8 mouse cellular contexts compared by ENCODE assay signal in the genomic region with DNA sequence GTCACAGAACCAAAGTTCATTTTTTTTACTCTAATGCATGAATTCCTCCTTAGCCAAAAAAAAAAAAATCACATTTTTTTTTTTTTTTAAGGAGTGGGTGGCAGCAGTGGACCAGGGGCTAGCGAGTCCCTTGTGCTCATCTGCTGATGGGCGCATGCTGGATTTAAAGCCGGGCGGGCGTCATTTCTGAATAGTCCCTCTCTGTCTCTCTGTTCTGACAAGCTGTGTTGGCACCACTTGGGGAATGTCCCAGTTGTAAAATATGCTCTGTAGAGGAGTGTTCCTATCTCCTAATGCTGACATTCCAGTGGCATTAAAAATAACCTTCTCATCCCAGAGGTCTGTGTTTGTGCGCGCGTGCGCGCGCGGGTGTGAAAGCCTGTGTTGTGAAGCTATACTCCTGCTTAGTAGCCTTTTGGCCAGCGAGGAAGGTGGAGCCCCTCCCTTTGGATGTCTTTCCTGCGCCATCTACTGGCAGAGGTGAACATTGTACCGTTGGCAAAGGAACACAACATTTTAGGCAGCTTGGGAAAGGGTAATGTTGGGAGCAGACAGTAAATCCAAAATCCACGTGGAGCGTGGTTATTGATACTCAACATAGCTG. TPM values are rescaled to one million over a fixed set of nuclear protein-coding genes. Genes with fewer than 3 reads are reported as not detected.
DNase-seq lines count a peak whose midpoint lies in the region; ATAC-seq and TF ChIP-seq lines count a peak whose summit lies in the region.

No protein-coding gene starts in this region.

- peaks cover 17% of the 10 kb centered on the region; the same call in 1 of the 2 replicates for H3K27me3 ChIP-seq in G1E (ENCODE audit: insufficient read depth, low read length)
- peaks cover 6% of the 10 kb centered on the region; the same call in 1 of the 2 replicates for H3K27me3 ChIP-seq in forebrain, embryonic 16.5 days (replicated peaks; ENCODE audit: control insufficient read depth, insufficient read depth, low read length)
- H3K27me3 ChIP-seq in lung, embryonic 14.5 days (ENCODE audit: insufficient read depth, low read length): no peaks in the 10 kb centered on the region

- no peaks in the 10 kb centered on the region for H3K36me3 ChIP-seq in G1E (replicated peaks)
- no peaks in the 10 kb centered on the region for H3K36me3 ChIP-seq in forebrain, embryonic 16.5 days (ENCODE audit: control insufficient read depth, insufficient read depth)
- no peaks in the 10 kb centered on the region for H3K36me3 ChIP-seq in lung, embryonic 14.5 days (ENCODE audit: insufficient read depth)

- H3K9me3 ChIP-seq in G1E (replicated peaks): no peaks in the 10 kb centered on the region
- no peaks in the 10 kb centered on the region for H3K9me3 ChIP-seq in forebrain, embryonic 16.5 days (ENCODE audit: control insufficient read depth, low read length)
- H3K9me3 ChIP-seq in lung, embryonic 14.5 days (ENCODE audit: low read depth, low read length): no peaks in the 10 kb centered on the region

- H3K9ac ChIP-seq in forebrain, embryonic 16.5 days (replicated peaks; ENCODE audit: low read depth, low read length): no peak overlapping the region
- H3K9ac ChIP-seq in lung, embryonic 14.5 days: no peak overlapping the region

- H3K4me1 ChIP-seq in G1E (ENCODE audit: insufficient read depth, low read depth, low read length): peaks cover 8% of the 10 kb centered on the region; the same call in 1 of the 2 replicates
- H3K4me1 ChIP-seq in forebrain, embryonic 16.5 days (replicated peaks; ENCODE audit: control insufficient read depth, insufficient read depth, low read length): 0 out of 2 replicates have a peak, but pooled peaks cover 2% of the 10 kb centered on the region
- no peaks in the 10 kb centered on the region for H3K4me1 ChIP-seq in lung, embryonic 14.5 days (ENCODE audit: insufficient read depth)
- no peaks in the 10 kb centered on the region for H3K4me1 ChIP-seq in olfactory bulb, adult 2 months (ENCODE audit: control insufficient read depth, insufficient read depth, low read length)

- 19% methylated on average over 17 of the region's 17 CpGs for WGBS in forebrain, embryonic 16.5 days
- 24% methylated on average over 17 of the region's 17 CpGs for WGBS in lung, embryonic 14.5 days
- 17% methylated on average over 17 of the region's 17 CpGs for WGBS in olfactory bulb, adult 2 months

- peak; percentile 67; the same call in 1 of the 2 replicates for ATAC-seq in G1E (ENCODE audit: extremely low read depth, insufficient number of reproducible peaks, low FRiP score, poor library complexity, severe bottlenecking)
- peak; percentile 68 for ATAC-seq in forebrain, embryonic 16.5 days
- ATAC-seq in hematopoietic stem cell, adult 5-6 weeks (replicated peaks in 1 of 2; ENCODE audit: insufficient read depth in 1 of 2, low FRiP score in 2 of 2, low TSS enrichment in 1 of 2, low read depth in 1 of 2, poor library complexity in 2 of 2, severe bottlenecking in 2 of 2): peak; percentile 81 to 88
- peak; percentile 55; the same call in 1 of the 2 replicates for ATAC-seq in lung, embryonic 14.5 days (ENCODE audit: insufficient read depth)

- peak; percentile 18 for DNase-seq in G1E (ENCODE audit: low spot score)
- DNase-seq in cerebellum, adult 11-12 months: peak; percentile 40
- DNase-seq in layer of hippocampus, adult 8-10 months (ENCODE audit: low spot score in 2 of 2): peak; percentile 57 to 66
- DNase-seq in lung, embryonic 14.5 days: peak; percentile 84
- DNase-seq in thymus, postnatal 0 days (ENCODE audit: low spot score): peak; percentile 52

- H3K4me2 ChIP-seq in forebrain, embryonic 16.5 days (ENCODE audit: low read length): peak overlapping the region; percentile 45
- peak overlapping the region; percentile 38; the same call in 1 of the 2 replicates for H3K4me2 ChIP-seq in lung, embryonic 14.5 days

- no peak overlapping the region for H3K27ac ChIP-seq in forebrain, embryonic 16.5 days (ENCODE audit: low read length)
- H3K27ac ChIP-seq in lung, embryonic 14.5 days (ENCODE audit: low read depth): no peak overlapping the region
- H3K27ac ChIP-seq in olfactory bulb, adult 2 months (ENCODE audit: insufficient read depth, low read depth, low read length): no peak overlapping the region

- peak; percentile 66 for TF ChIP-seq CTCF in G1E (IDR thresholded peaks at IDR 0.05; ENCODE audit: low read depth, low read length)
- TF ChIP-seq CTCF in lung, embryonic 14.5 days (IDR thresholded peaks at IDR 0.05; ENCODE audit: low read depth): peak; percentile 92
- TF ChIP-seq CTCF in olfactory bulb, adult 2 months (IDR thresholded peaks at IDR 0.05; ENCODE audit: insufficient read depth, low read depth, low read length): peak; percentile 62

- TF ChIP-seq POLR2A in olfactory bulb, adult 2 months (IDR thresholded peaks at IDR 0.05; ENCODE audit: insufficient read depth, low read depth, low read length): no peak

- no peak overlapping the region for H3K4me3 ChIP-seq in G1E (ENCODE audit: low read depth, low read length)
- H3K4me3 ChIP-seq in forebrain, embryonic 16.5 days (replicated peaks; ENCODE audit: low read length): peak overlapping the region; percentile 17; the same call in 1 of the 2 replicates
- H3K4me3 ChIP-seq in lung, embryonic 14.5 days (ENCODE audit: low read depth, low read length): no peak overlapping the region
- no peak overlapping the region for H3K4me3 ChIP-seq in olfactory bulb, adult 2 months (ENCODE audit: insufficient read depth, low read depth, low read length)

RNA-seq across cellular contexts. Expression of gene Mfsd1, which starts 14.4 kb away (rescaled TPM):
- 29.5 and 30.1 TPM in 2 replicates for total RNA-seq in G1E (2014; fragmentation: Nextera tagmentation)
- total RNA-seq in G1E (2017): 188 and 206 TPM in 2 replicates
- polyA plus RNA-seq in G1E (2012): 24.0 and 25.6 TPM in 2 replicates
- 35.5 and 45.2 TPM in 2 replicates for polyA plus RNA-seq in forebrain, embryonic 16.5 days (2015; fragmentation: Nextera tagmentation; extraction: Ambion mirVana)
- total RNA-seq in hematopoietic stem cell, adult 5-6 weeks (2017): 113 and 120 TPM in 2 replicates
- 10 to 100 TPM; 38.6 to 63.2 (median 46.6) TPM for total RNA-seq in layer of hippocampus, adult 8-10 months (2022)
- polyA plus RNA-seq in lung, embryonic 14.5 days (2014; fragmentation: Nextera tagmentation; extraction: Ambion mirVana): 54.4 and 54.8 TPM in 2 replicates
- polyA plus RNA-seq in olfactory bulb, adult 2 months (2012; ENCODE audit: insufficient read depth, insufficient read length, low replicate concordance, missing spikeins): not detected in 2 replicates
- 33.6 and 34.5 TPM in 2 replicates for polyA plus RNA-seq in thymus, postnatal 0 days (2015; fragmentation: Nextera tagmentation; extraction: Ambion mirVana)

RNA-seq across cellular contexts. Expression of gene Rarres1, which starts 52.8 kb away (rescaled TPM):
- total RNA-seq in G1E (2014; fragmentation: Nextera tagmentation) (not detected in 2 replicates), G1E (2017) (0.38 and 0.46 TPM in 2 replicates)
- not detected in 2 replicates for polyA plus RNA-seq in G1E (2012)
- polyA plus RNA-seq in forebrain, embryonic 16.5 days (2015; fragmentation: Nextera tagmentation; extraction: Ambion mirVana): 1.2 and 1.4 TPM in 2 replicates
- total RNA-seq in hematopoietic stem cell, adult 5-6 weeks (2017): not detected in 2 replicates
- total RNA-seq in layer of hippocampus, adult 8-10 months (2022): 1 to 10 TPM; 1.4 to 1.7 (median 1.6) TPM
- polyA plus RNA-seq in lung, embryonic 14.5 days (2014; fragmentation: Nextera tagmentation; extraction: Ambion mirVana): 5.1 and 7.0 TPM in 2 replicates
- not detected in 2 replicates for polyA plus RNA-seq in olfactory bulb, adult 2 months (2012; ENCODE audit: insufficient read depth, insufficient read length, low replicate concordance, missing spikeins)
- polyA plus RNA-seq in thymus, postnatal 0 days (2015; fragmentation: Nextera tagmentation; extraction: Ambion mirVana): 6.3 and 6.5 TPM in 2 replicates

Comparison
In these comparisons a context has a peak if more than half of its experiments do, and no peak if none do; other contexts are left out.
1. DNase-seq: peak in every context shown above with its lines; median percentile 84 in lung, embryonic 14.5 days; 62 in layer of hippocampus, adult 8-10 months; 52 in thymus, postnatal 0 days; 40 in cerebellum, adult 11-12 months; 18 in G1E.